Mouse (Mus musculus) hindbrain, embryonic 14.5 days (tissue): ENCODE data around the gene Cntln. TPM values are rescaled to one million over a fixed set of nuclear protein-coding genes. Genes with fewer than 3 reads are reported as not detected.

Experiments used
- ATAC-seq: fragments of 200-750 bp; cut with Nextera tagmentation; 2 replicates; pipeline ENCODE4 v1.8.0; 2017; ENCODE audit warnings: moderate number of reproducible peaks, mild to moderate bottlenecking, moderate TSS enrichment, moderate library complexity; ENCODE audit not compliant: low FRiP score
- DNase-seq: peaks from one replicate; pipeline ENCODE4 v3.0.0-alpha.2; 2015; ENCODE audit warnings: low spot score
- H3K27ac ChIP-seq: fragments of 300-500 bp; sonication (generic); 2 replicates; pipeline ENCODE4 v1.5.1; 2014; ENCODE audit warnings: mild to moderate bottlenecking, moderate library complexity
- H3K27me3 ChIP-seq: fragments of 300-500 bp; sonication (generic); 2 replicates; pipeline ENCODE4 v1.6.1; 2014; ENCODE audit warnings: mild to moderate bottlenecking, low read length, mixed read lengths; ENCODE audit not compliant: control insufficient read depth, insufficient read depth
- H3K36me3 ChIP-seq: fragments of 300-500 bp; sonication (generic); replicated peaks from 2 replicates; pipeline ENCODE4 v1.6.1; 2014; ENCODE audit not compliant: control insufficient read depth, insufficient read depth
- H3K4me1 ChIP-seq: fragments of 300-500 bp; sonication (generic); replicated peaks from 2 replicates; pipeline ENCODE4 v1.6.1; 2014; ENCODE audit warnings: antibody characterized with exemption, low read length, mixed read lengths; ENCODE audit not compliant: control insufficient read depth, insufficient read depth
- H3K4me2 ChIP-seq: fragments of 300-500 bp; sonication (generic); replicated peaks from 2 replicates; pipeline ENCODE4 v1.6.1; 2014; ENCODE audit warnings: mild to moderate bottlenecking, moderate library complexity
- H3K4me3 ChIP-seq: fragments of 300-500 bp; sonication (generic); replicated peaks from 2 replicates; pipeline ENCODE4 v1.5.1; 2014; ENCODE audit warnings: mild to moderate bottlenecking, low read length
- H3K9ac ChIP-seq: fragments of 300-500 bp; sonication (generic); 2 replicates; pipeline ENCODE4 v1.6.1; 2014
- H3K9me3 ChIP-seq: fragments of 300-500 bp; sonication (generic); 2 replicates; pipeline ENCODE4 v1.6.1; 2016; ENCODE audit warnings: low read length; ENCODE audit not compliant: control insufficient read depth
- WGBS: fragments of 180-500 bp; shearing (Covaris S2); extraction: QIAGEN DNeasy Blood & Tissue Kit; methylation state at CpG from one replicate; pipeline ENCODE4 v1.1.7; 2014; 5-methylcytosine and 5-hydroxymethylcytosine counted together
- polyA plus RNA-seq: library from polyadenylated mRNA; unstranded; fragments of >200 nt; fragmentation: Nextera tagmentation; extraction: Ambion mirVana; gene quantifications from 2 replicates; pipeline ENCODE4 v1.2.1, GENCODE M21; 2014

The Cntln gene
- polyA plus RNA-seq, 1 experiment from 2014 or later, result 6.2 TPM

- no peak overlapping the region for H3K9ac ChIP-seq
- H3K27ac ChIP-seq, result no peak overlapping the region
- WGBS, result 76% methylated on average over 3 of the region's 3 CpGs
- H3K4me3 ChIP-seq, result no peak overlapping the region
- ATAC-seq (no peak; the same call in 1 of the 2 replicates), DNase-seq (no peak)
- no peak overlapping the region for H3K4me2 ChIP-seq
- H3K4me1 ChIP-seq, result no peaks in the 10 kb centered on the region
- no peaks in the 10 kb centered on the region for H3K27me3 ChIP-seq
- H3K9me3 ChIP-seq, result no peaks in the 10 kb centered on the region
- H3K36me3 ChIP-seq, result no peaks in the 10 kb centered on the region
Observed at GRCm38 (mm10) chr4:85006789-85007188, 122.7 kb downstream of the Cntln start.

DNA sequence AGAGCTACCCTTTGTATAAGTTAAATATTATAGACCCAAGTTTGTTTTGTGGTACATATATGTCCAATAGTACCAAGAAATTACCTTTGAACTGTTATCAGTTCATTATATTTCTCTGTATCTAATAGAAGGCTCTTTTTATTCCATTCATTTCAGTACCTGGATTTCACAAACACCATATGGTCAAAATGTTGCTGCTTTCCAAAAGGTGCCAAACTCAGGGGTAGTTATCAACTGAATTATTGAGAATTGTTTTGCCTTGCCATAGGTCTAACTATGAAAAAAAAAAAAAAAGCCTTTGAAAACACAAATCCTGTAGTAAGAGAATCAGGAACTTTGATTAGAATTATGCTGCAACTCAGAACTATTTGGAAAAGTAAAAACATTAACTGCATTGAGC is 126.7 kb downstream of the Cntln start:
- H3K9ac ChIP-seq, result no peak overlapping the region
- ATAC-seq (no peak), DNase-seq (no peak)
- H3K4me3 ChIP-seq, result no peak overlapping the region
- H3K4me1 ChIP-seq, result no peaks in the 10 kb centered on the region
- H3K36me3 ChIP-seq, result no peaks in the 10 kb centered on the region
- H3K27me3 ChIP-seq, result no peaks in the 10 kb centered on the region
- H3K9me3 ChIP-seq, result no peaks in the 10 kb centered on the region
- no peak overlapping the region for H3K4me2 ChIP-seq
- no peak overlapping the region for H3K27ac ChIP-seq

GRCm38 (mm10) chr4:85045748-85046147 is 161.6 kb downstream of the Cntln start:
- Histone ChIP-seq H3K27me3 (no peaks in the 10 kb centered on the region), H3K36me3 (no peaks in the 10 kb centered on the region), H3K4me2 (no peak overlapping the region), H3K27ac (no peak overlapping the region), H3K4me3 (no peak overlapping the region), H3K4me1 (no peaks in the 10 kb centered on the region), H3K9me3 (no peaks in the 10 kb centered on the region), H3K9ac (no peak overlapping the region)
- no peak for ATAC-seq
- WGBS, result 7% methylated on average over 2 of the region's 2 CpGs
- no peak for DNase-seq

DNA sequence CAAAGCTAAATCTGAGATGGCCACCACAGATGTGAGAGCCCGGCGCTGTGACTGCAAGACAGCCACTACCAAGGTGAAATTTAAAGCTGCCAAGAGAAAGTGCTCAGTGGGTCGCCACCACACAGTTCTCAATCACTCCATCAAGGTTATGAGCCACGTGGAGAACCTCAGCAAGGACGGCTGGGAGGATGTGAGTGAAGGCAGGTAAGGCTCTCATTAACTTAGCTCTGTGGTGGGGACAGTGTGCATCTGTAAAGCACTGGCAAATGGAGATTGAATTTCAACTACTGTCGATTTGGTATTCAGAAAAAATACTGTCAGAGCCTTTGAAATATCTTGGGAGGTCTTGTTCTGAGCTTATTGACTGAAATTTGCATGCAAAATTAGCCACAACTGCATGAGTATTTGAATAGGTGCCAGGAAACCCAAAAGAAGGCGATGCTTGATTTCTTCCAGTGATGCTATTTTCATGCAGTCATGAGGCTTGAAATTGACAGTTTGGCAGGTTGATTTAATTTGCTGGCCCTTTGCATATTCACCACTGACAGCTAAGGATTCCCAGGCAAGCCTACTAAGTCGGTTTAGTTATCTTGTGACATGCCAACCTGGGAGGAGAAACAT is 165.9 kb downstream of the Cntln start:
- Histone ChIP-seq H3K27ac (no peak overlapping the region), H3K36me3 (no peaks in the 10 kb centered on the region), H3K27me3 (no peaks in the 10 kb centered on the region), H3K9ac (no peak overlapping the region), H3K9me3 (no peaks in the 10 kb centered on the region), H3K4me1 (no peaks in the 10 kb centered on the region), H3K4me2 (no peak overlapping the region), H3K4me3 (no peak overlapping the region)
- ATAC-seq (no peak), DNase-seq (peak; percentile 57)
- 62% methylated on average over 8 of the region's 8 CpGs for WGBS

GRCm38 (mm10) chr4:85054616-85055015 is 170.5 kb downstream of the Cntln start:
- H3K27me3 ChIP-seq, result no peaks in the 10 kb centered on the region

DNA sequence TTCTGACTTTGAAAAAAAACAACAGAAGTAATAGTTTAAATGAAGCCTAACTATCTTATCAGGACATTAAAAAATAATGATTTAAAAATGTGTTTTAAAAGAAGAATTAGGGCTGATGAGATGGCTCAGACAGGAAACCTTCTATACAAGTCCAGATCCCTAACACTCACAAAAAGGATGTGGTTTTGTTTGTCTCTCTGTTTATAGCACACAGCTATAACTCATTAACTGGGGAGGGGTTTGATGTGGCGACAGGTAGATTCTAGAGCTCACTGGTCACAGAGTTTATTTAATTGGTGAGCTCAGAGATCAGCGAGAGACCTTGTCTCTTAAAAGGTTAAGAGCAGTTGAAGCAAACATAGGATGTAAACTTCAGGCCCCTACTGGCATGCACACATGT is 175.5 kb downstream of the Cntln start:
- 92% methylated on average over 2 of the region's 2 CpGs for WGBS
- H3K4me3 ChIP-seq, result no peak overlapping the region

More at GRCm38 (mm10) chr4:85054616-85055015, 170.5 kb downstream of the Cntln start:
- Histone ChIP-seq H3K36me3 (no peaks in the 10 kb centered on the region), H3K4me3 (no peak overlapping the region), H3K9me3 (no peaks in the 10 kb centered on the region), H3K27ac (no peak overlapping the region), H3K4me2 (no peak overlapping the region), H3K9ac (no peak overlapping the region), H3K4me1 (no peaks in the 10 kb centered on the region)
- no peak for ATAC-seq
- WGBS, result 78% methylated on average over 1 of the region's 1 CpGs
- no peak for DNase-seq

DNA sequence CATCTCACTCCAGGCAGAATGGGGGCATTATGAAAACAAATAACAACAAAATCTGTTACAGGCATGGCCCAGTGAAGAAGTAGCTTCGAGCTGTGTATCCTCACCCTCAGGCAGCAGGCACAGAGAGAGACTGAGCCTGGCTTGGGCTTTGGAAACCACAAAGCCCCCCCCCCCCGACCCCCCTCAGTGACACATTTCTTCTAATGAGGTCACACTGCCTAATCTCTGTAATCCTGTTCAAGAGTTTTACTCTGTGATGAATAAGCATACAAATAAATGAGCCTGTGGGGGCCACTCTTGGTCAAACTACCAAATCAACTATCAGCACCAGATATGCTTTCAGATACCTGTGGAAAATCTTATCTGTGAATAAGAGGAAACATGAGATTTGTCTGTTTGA is 177.6 kb downstream of the Cntln start:
- Histone ChIP-seq H3K9me3 (no peaks in the 10 kb centered on the region), H3K4me1 (no peaks in the 10 kb centered on the region), H3K4me3 (no peak overlapping the region), H3K36me3 (no peaks in the 10 kb centered on the region), H3K9ac (no peak overlapping the region), H3K4me2 (no peak overlapping the region), H3K27ac (no peak overlapping the region), H3K27me3 (no peaks in the 10 kb centered on the region)
- DNase-seq (no peak), ATAC-seq (no peak)
- WGBS, result 76% methylated on average over 2 of the region's 2 CpGs

More for the DNA sequence above, 175.5 kb downstream of the Cntln start:
- H3K4me1 ChIP-seq, result no peaks in the 10 kb centered on the region
- no peak overlapping the region for H3K9ac ChIP-seq
- H3K27ac ChIP-seq, result no peak overlapping the region
- no peaks in the 10 kb centered on the region for H3K27me3 ChIP-seq
- ATAC-seq (no peak), DNase-seq (no peak)
- no peak overlapping the region for H3K4me2 ChIP-seq
- no peaks in the 10 kb centered on the region for H3K9me3 ChIP-seq
- H3K36me3 ChIP-seq, result no peaks in the 10 kb centered on the region

- no peaks in the 10 kb centered on the region for H3K27me3 ChIP-seq
- no peaks in the 10 kb centered on the region for H3K4me1 ChIP-seq
- no peak for DNase-seq
- H3K9ac ChIP-seq, result no peak overlapping the region
- H3K4me2 ChIP-seq, result no peak overlapping the region
- H3K27ac ChIP-seq, result no peak overlapping the region
- H3K9me3 ChIP-seq, result no peaks in the 10 kb centered on the region
- H3K36me3 ChIP-seq, result no peaks in the 10 kb centered on the region
- no peak overlapping the region for H3K4me3 ChIP-seq
- ATAC-seq, result peak; percentile 21; the same call in 1 of the 2 replicates
- 76% methylated on average over 4 of the region's 4 CpGs for WGBS
Observed at GRCm38 (mm10) chr4:85096033-85096432, 211.9 kb downstream of the Cntln start.

DNA sequence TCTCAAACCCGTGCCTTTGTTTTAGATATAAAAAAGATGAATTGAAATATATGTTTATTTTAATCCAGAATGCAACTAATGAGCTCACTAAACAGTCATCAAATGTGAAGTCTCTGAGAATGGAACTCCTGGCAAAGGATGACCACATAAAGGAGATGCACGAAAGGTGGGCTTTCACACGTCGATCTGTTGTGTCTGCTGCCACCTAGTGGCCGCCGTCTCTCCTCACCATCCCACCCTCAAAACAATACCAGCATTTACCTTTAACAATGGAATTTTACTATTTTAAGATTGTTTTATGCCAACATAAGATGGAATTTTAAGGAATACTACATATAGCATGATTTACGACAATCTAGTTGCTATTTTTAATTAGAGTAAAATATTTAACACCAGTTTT is 212.6 kb downstream of the Cntln start:
- Histone ChIP-seq H3K4me3 (no peak overlapping the region), H3K27me3 (no peaks in the 10 kb centered on the region), H3K27ac (no peak overlapping the region), H3K9ac (no peak overlapping the region), H3K9me3 (no peaks in the 10 kb centered on the region), H3K36me3 (no peaks in the 10 kb centered on the region), H3K4me1 (no peaks in the 10 kb centered on the region), H3K4me2 (no peak overlapping the region)
- DNase-seq, result peak; percentile 82
- ATAC-seq, result peak; percentile 73; the same call in 1 of the 2 replicates
- WGBS, result 13% methylated on average over 7 of the region's 7 CpGs

- 97% methylated on average over 4 of the region's 4 CpGs for WGBS
- ATAC-seq, result no peak
- no peak for DNase-seq
- no peaks in the 10 kb centered on the region for H3K9me3 ChIP-seq
- no peak overlapping the region for H3K9ac ChIP-seq
- no peak overlapping the region for H3K27ac ChIP-seq
- no peak overlapping the region for H3K4me3 ChIP-seq
- no peak overlapping the region for H3K4me2 ChIP-seq
- H3K36me3 ChIP-seq, result no peaks in the 10 kb centered on the region
- no peaks in the 10 kb centered on the region for H3K27me3 ChIP-seq
- no peaks in the 10 kb centered on the region for H3K4me1 ChIP-seq
Observed at GRCm38 (mm10) chr4:85102168-85102567, 218.1 kb downstream of the Cntln start.
